Mouse (Mus musculus) lung, postnatal 14 days (tissue): ENCODE results near the gene 2510039O18Rik.

Source experiments
- DNase-seq: peaks from one replicate; pipeline ENCODE4 v3.0.0; 2021

The 2510039O18Rik gene

GRCm38 (mm10) chr4:147940576-147941044 is at the start of gene 2510039O18Rik:
TSS of gene 2510039O18Rik (plus strand) at chr4:147940895.
- DNase-seq: peak; percentile 89

- no peak for DNase-seq
These were observed 44.8 kb upstream of the 2510039O18Rik start for GRCm38 (mm10) chr4:147895815-147896330.

- DNase-seq: no peak
These were observed 44.3 kb upstream of the 2510039O18Rik start for GRCm38 (mm10) chr4:147896411-147896810.

- DNase-seq: no peak
These were observed 43.3 kb upstream of the 2510039O18Rik start for GRCm38 (mm10) chr4:147897348-147897747.

- DNase-seq: no peak
These were observed 40.2 kb upstream of the 2510039O18Rik start for GRCm38 (mm10) chr4:147900452-147900851.

GRCm38 (mm10) chr4:147902906-147903500 is 37.7 kb upstream of the 2510039O18Rik start:
- no peak for DNase-seq

GRCm38 (mm10) chr4:147903601-147904000 is 37.1 kb upstream of the 2510039O18Rik start:
- DNase-seq: no peak

- DNase-seq: peak; percentile 89
These were observed 36.2 kb upstream of the 2510039O18Rik start, which contains the start of gene Mfn2 for GRCm38 (mm10) chr4:147904313-147905089. TSS of gene Mfn2 (minus strand) at chr4:147904704.

GRCm38 (mm10) chr4:147905090-147905659 is 35.5 kb upstream of the 2510039O18Rik start:
- DNase-seq: peak; percentile 4

GRCm38 (mm10) chr4:147906230-147906629 is 34.5 kb upstream of the 2510039O18Rik start:
- DNase-seq: no peak

- no peak for DNase-seq
These were observed 31.2 kb upstream of the 2510039O18Rik start for GRCm38 (mm10) chr4:147909486-147909885.

GRCm38 (mm10) chr4:147918459-147919121 is 22.1 kb upstream of the 2510039O18Rik start:
- peak; percentile 72 for DNase-seq

GRCm38 (mm10) chr4:147920973-147921372 is 19.7 kb upstream of the 2510039O18Rik start:
- no peak for DNase-seq

- DNase-seq: no peak
These were observed 18.4 kb upstream of the 2510039O18Rik start for GRCm38 (mm10) chr4:147922341-147922740.

GRCm38 (mm10) chr4:147927705-147928104 is 13.0 kb upstream of the 2510039O18Rik start:
- peak; percentile 54 for DNase-seq

GRCm38 (mm10) chr4:147928136-147928535 is 12.6 kb upstream of the 2510039O18Rik start:
- no peak for DNase-seq

- DNase-seq: no peak
These were observed 12.2 kb upstream of the 2510039O18Rik start for GRCm38 (mm10) chr4:147928540-147928939.

- DNase-seq: no peak
These were observed 9.7 kb upstream of the 2510039O18Rik start for GRCm38 (mm10) chr4:147930946-147931345.

GRCm38 (mm10) chr4:147934134-147934533 is 6.6 kb upstream of the 2510039O18Rik start:
- DNase-seq: no peak

- no peak for DNase-seq
These were observed 6.1 kb upstream of the 2510039O18Rik start for GRCm38 (mm10) chr4:147934611-147935010.

- no peak for DNase-seq
These were observed 4.8 kb upstream of the 2510039O18Rik start for GRCm38 (mm10) chr4:147935904-147936303.

- peak; percentile 86 for DNase-seq
These were observed 4.3 kb upstream of the 2510039O18Rik start, which contains the start of gene Plod1 for GRCm38 (mm10) chr4:147936331-147936954. TSS of gene Plod1 (minus strand) at chr4:147936767.
